ENCODE assay signal across 8 mouse cellular contexts in genomic region chr6:13839345-13840054, GRCm38 (mm10). TPM values are rescaled to one million over a fixed set of nuclear protein-coding genes. Genes with fewer than 3 reads are reported as not detected.
DNase-seq lines count a peak whose midpoint lies in the region; ATAC-seq and TF ChIP-seq lines count a peak whose summit lies in the region.

Gene Gpr85 (minus strand): TSS chr6:13839942.

- TF ChIP-seq POLR2A in bone marrow macrophage, adult 2 months (IDR thresholded peaks at IDR 0.05; ENCODE audit: borderline replicate concordance, low read depth, low read length), result no peak

- peak within 1 kb of the TSS; percentile 98 for H3K9ac ChIP-seq in forebrain, embryonic 15.5 days (replicated peaks)

- H3K4me1 ChIP-seq in bone marrow macrophage, adult 2 months (ENCODE audit: control insufficient read depth, insufficient read depth, low read length), result peaks cover 8% of the 10 kb centered on the region
- peaks cover 16% of the 10 kb centered on the region for H3K4me1 ChIP-seq in forebrain, embryonic 15.5 days

- TF ChIP-seq CTCF in bone marrow macrophage, adult 2 months (IDR thresholded peaks at IDR 0.05; ENCODE audit: low read depth, low read length), result no peak
- TF ChIP-seq CTCF in layer of hippocampus, adult 2 months (conservative IDR thresholded peaks at IDR 0.05), result no peak; the same call in 1 of the 2 replicates

- H3K36me3 ChIP-seq in forebrain, embryonic 15.5 days, result no peaks in the 10 kb centered on the region

- H3K27ac ChIP-seq in bone marrow macrophage, adult 2 months (ENCODE audit: insufficient read depth, low read depth, low read length), result peak within 1 kb of the TSS; percentile 27
- H3K27ac ChIP-seq in forebrain, embryonic 15.5 days (replicated peaks), result peak within 1 kb of the TSS; percentile 100
- peak within 1 kb of the TSS; percentile 100 for H3K27ac ChIP-seq in layer of hippocampus, adult 2 months

- H3K4me3 ChIP-seq in bone marrow macrophage, adult 2 months (ENCODE audit: insufficient read depth, low read length), result peak within 1 kb of the TSS; percentile 65
- peak within 1 kb of the TSS; percentile 86 for H3K4me3 ChIP-seq in forebrain, embryonic 15.5 days
- peak within 1 kb of the TSS; percentile 88 for H3K4me3 ChIP-seq in layer of hippocampus, adult 2 months

- H3K4me2 ChIP-seq in forebrain, embryonic 15.5 days (replicated peaks), result peak within 1 kb of the TSS; percentile 80

- peak; percentile 15 to 21 for DNase-seq in left cerebral cortex, adult 18-20 months (ENCODE audit: low spot score in 2 of 2)
- no peak for DNase-seq in left cerebral cortex, adult 11 months (ENCODE audit: low spot score)
- peak in 1 of 2 experiments; percentile 23 for DNase-seq in layer of hippocampus, adult 2 months (ENCODE audit: low spot score in 2 of 2)
- no peak for DNase-seq in ovary, postnatal 36 days (ENCODE audit: low spot score)
- DNase-seq in urinary bladder, postnatal 14 days (ENCODE audit: low spot score), result no peak

- WGBS in forebrain, embryonic 15.5 days, result 37% methylated on average over 18 of the region's 18 CpGs

- ATAC-seq in forebrain, embryonic 15.5 days (replicated peaks), result peak; percentile 33
- peak; percentile 51 for ATAC-seq in megakaryocyte progenitor cell, adult 5-6 weeks (replicated peaks; ENCODE audit: poor library complexity)

- H3K9me3 ChIP-seq in forebrain, embryonic 15.5 days, result no peaks in the 10 kb centered on the region

- no peaks in the 10 kb centered on the region for H3K27me3 ChIP-seq in forebrain, embryonic 15.5 days

RNA-seq across cellular contexts. Expression of gene Gpr85, which starts in this region (rescaled TPM):
- 10 to 100 TPM; 34.4 to 36.8 TPM for total RNA-seq in left cerebral cortex, adult 18-20 months (2021)
- 6.7 and 9.7 TPM in 2 replicates for polyA plus RNA-seq in bone marrow macrophage, adult 2 months (2012; ENCODE audit: insufficient read depth, insufficient read length, missing spikeins)
- 123 and 138 TPM in 2 replicates for polyA plus RNA-seq in forebrain, embryonic 15.5 days (2015; fragmentation: Nextera tagmentation; extraction: Ambion mirVana)
- total RNA-seq in layer of hippocampus, adult 2 months (2021), result 10 to 100 TPM; 40.1 to 43.1 TPM
- total RNA-seq in megakaryocyte progenitor cell, adult 5-6 weeks (2015), result 0.44 and 1.2 TPM in 2 replicates
- total RNA-seq in megakaryocyte progenitor cell, adult 5-6 weeks (2017), result 0.41 and 0.54 TPM in 2 replicates

Comparison
In these comparisons a context has a peak if more than half of its experiments do, and no peak if none do; other contexts are left out.
1. RNA of gene Gpr85 (total RNA-seq): 40.1 to 43.1 TPM in layer of hippocampus, adult 2 months and 34.4 to 36.8 TPM in left cerebral cortex, adult 18-20 months; 0.41 to 1.2 TPM in megakaryocyte progenitor cell, adult 5-6 weeks; every median in the first group is over 10 times any median in the second.
2. RNA of gene Gpr85 (polyA plus RNA-seq): 123 to 138 TPM in forebrain, embryonic 15.5 days; 6.7 to 9.7 TPM in bone marrow macrophage, adult 2 months; every median in the first group is over 10 times any median in the second.
3. DNase-seq: peak in left cerebral cortex, adult 18-20 months (2 of 2); none in left cerebral cortex, adult 11 months (single experiment), ovary, postnatal 36 days (single experiment) and urinary bladder, postnatal 14 days (single experiment).
4. H3K27ac ChIP-seq: peak in every context shown above with its lines; median percentile 100 in forebrain, embryonic 15.5 days; 100 in layer of hippocampus, adult 2 months; 27 in bone marrow macrophage, adult 2 months.
5. Peak in every context shown above with its lines, with median percentiles within 50 percentile points of each other: H3K4me3 ChIP-seq.